Mouse (Mus musculus) hindbrain, embryonic 10.5 days (tissue): ENCODE data around the gene Gabrr1. TPM values are rescaled to one million over a fixed set of nuclear protein-coding genes. Genes with fewer than 3 reads are reported as not detected.

Source experiments
- polyA plus RNA-seq: library from polyadenylated mRNA; unstranded; fragments of >200 nt; fragmentation: Nextera tagmentation; extraction: Ambion mirVana; gene quantifications from 2 replicates; pipeline ENCODE4 v1.2.1, GENCODE M21; 2016

Gene Gabrr1
- polyA plus RNA-seq, 1 experiment from 2014 or later: 0.61 TPM

Other genes starting within 250 kb of the Gabrr1 start
- 24.0 and 27.1 TPM in 2 replicates for gene Ankrd6, start 181.7 kb upstream of the Gabrr1 start, polyA plus RNA-seq
- gene Rragd, start 149.5 kb upstream of the Gabrr1 start, polyA plus RNA-seq: 24.8 and 28.0 TPM in 2 replicates
- 47.4 and 49.0 TPM in 2 replicates for gene Ube2j1, start 101.1 kb upstream of the Gabrr1 start, polyA plus RNA-seq
- 0.50 TPM in 1 of 2 replicates, not detected in the other for gene Gabrr2, start 69.5 kb upstream of the Gabrr1 start, polyA plus RNA-seq
- gene Pm20d2, start 57.2 kb downstream of the Gabrr1 start, polyA plus RNA-seq: 1.1 and 1.2 TPM in 2 replicates
- gene Srsf12, start 76.5 kb downstream of the Gabrr1 start, polyA plus RNA-seq: 3.7 and 7.1 TPM in 2 replicates
- gene Pnrc1, start 157.6 kb downstream of the Gabrr1 start, polyA plus RNA-seq: 71.5 and 80.4 TPM in 2 replicates
- gene Rngtt, start 177.8 kb downstream of the Gabrr1 start, polyA plus RNA-seq: 29.4 and 32.9 TPM in 2 replicates